Mouse (Mus musculus): ENCODE measurements around the gene Ifit1. TPM values are rescaled to one million over a fixed set of nuclear protein-coding genes. Genes with fewer than 3 reads are reported as not detected.
"Not testable (repeated sequence)": the region's sequence is repeated elsewhere in the genome, so short reads cannot be mapped to it uniquely, and the experiment has no call there.

Ifit1 gene
- total and polyA plus RNA-seq, 3 experiments: 0.05 TPM; not detected in 2

- no peaks in the 10 kb centered on the region for H3K36me3 ChIP-seq (replicated peaks)
- H3K4me3 ChIP-seq (ENCODE audit: low read depth, low read length): no peak overlapping the region
- ATAC-seq (ENCODE audit: extremely low read depth, insufficient number of reproducible peaks, low FRiP score, poor library complexity, severe bottlenecking) (no peak), DNase-seq (ENCODE audit: low spot score) (no peak)
- H3K4me1 ChIP-seq (ENCODE audit: insufficient read depth, low read depth, low read length): no peaks in the 10 kb centered on the region
- H3K9me3 ChIP-seq (replicated peaks): no peaks in the 10 kb centered on the region
- H3K27me3 ChIP-seq (ENCODE audit: insufficient read depth, low read length): peaks cover 2% of the 10 kb centered on the region; the same call in 1 of the 2 replicates
- TF ChIP-seq CTCF (IDR thresholded peaks at IDR 0.05; ENCODE audit: low read depth, low read length) (no peak), GATA1 (IDR thresholded peaks at IDR 0.05; ENCODE audit: borderline replicate concordance, low read length) (no peak), TAL1 (conservative IDR thresholded peaks at IDR 0.05; ENCODE audit: low read depth, low read length) (no peak), POLR2AphosphoS5 (IDR thresholded peaks at IDR 0.05; ENCODE audit: insufficient replicate concordance, low read depth, low read length) (no peak), GATA2 (IDR thresholded peaks at IDR 0.05; ENCODE audit: borderline replicate concordance, low read depth, low read length) (no peak)
Observed at GRCm38 (mm10) chr19:34627496-34627895, 13.2 kb upstream of the Ifit1 start.

GRCm38 (mm10) chr19:34631487-34631886 is 9.2 kb upstream of the Ifit1 start:
- H3K4me3 ChIP-seq (ENCODE audit: low read depth, low read length): no peak overlapping the region
- no peaks in the 10 kb centered on the region for H3K4me1 ChIP-seq (ENCODE audit: insufficient read depth, low read depth, low read length)
- TF ChIP-seq GATA2 (IDR thresholded peaks at IDR 0.05; ENCODE audit: borderline replicate concordance, low read depth, low read length): no peak
- TF ChIP-seq GATA1 (IDR thresholded peaks at IDR 0.05; ENCODE audit: borderline replicate concordance, low read length): no peak
- no peak for TF ChIP-seq TAL1 (conservative IDR thresholded peaks at IDR 0.05; ENCODE audit: low read depth, low read length)
- TF ChIP-seq CTCF (IDR thresholded peaks at IDR 0.05; ENCODE audit: low read depth, low read length): no peak
- TF ChIP-seq POLR2AphosphoS5 (IDR thresholded peaks at IDR 0.05; ENCODE audit: insufficient replicate concordance, low read depth, low read length): no peak
- H3K9me3 ChIP-seq (replicated peaks): no peaks in the 10 kb centered on the region
- DNase-seq (ENCODE audit: low spot score) (no peak), ATAC-seq (ENCODE audit: extremely low read depth, insufficient number of reproducible peaks, low FRiP score, poor library complexity, severe bottlenecking) (no peak)
- no peaks in the 10 kb centered on the region for H3K27me3 ChIP-seq (ENCODE audit: insufficient read depth, low read length)
- no peaks in the 10 kb centered on the region for H3K36me3 ChIP-seq (replicated peaks)

GRCm38 (mm10) chr19:34633484-34633883 is 7.2 kb upstream of the Ifit1 start:
- no peaks in the 10 kb centered on the region for H3K9me3 ChIP-seq (replicated peaks)
- TF ChIP-seq GATA2 (IDR thresholded peaks at IDR 0.05; ENCODE audit: borderline replicate concordance, low read depth, low read length) (no peak), POLR2AphosphoS5 (IDR thresholded peaks at IDR 0.05; ENCODE audit: insufficient replicate concordance, low read depth, low read length) (no peak), GATA1 (IDR thresholded peaks at IDR 0.05; ENCODE audit: borderline replicate concordance, low read length) (no peak), TAL1 (conservative IDR thresholded peaks at IDR 0.05; ENCODE audit: low read depth, low read length) (no peak), CTCF (IDR thresholded peaks at IDR 0.05; ENCODE audit: low read depth, low read length) (no peak)
- ATAC-seq (ENCODE audit: extremely low read depth, insufficient number of reproducible peaks, low FRiP score, poor library complexity, severe bottlenecking): no peak
- H3K27me3 ChIP-seq (ENCODE audit: insufficient read depth, low read length): 0 out of 2 replicates have a peak, but pooled peaks cover 2% of the 10 kb centered on the region
- no peak for DNase-seq (ENCODE audit: low spot score)
- no peaks in the 10 kb centered on the region for H3K4me1 ChIP-seq (ENCODE audit: insufficient read depth, low read depth, low read length)
- no peak overlapping the region for H3K4me3 ChIP-seq (ENCODE audit: low read depth, low read length)
- H3K36me3 ChIP-seq (replicated peaks): no peaks in the 10 kb centered on the region

- H3K9me3 ChIP-seq (replicated peaks): no peaks in the 10 kb centered on the region
- DNase-seq (ENCODE audit: low spot score): no peak
- TF ChIP-seq TAL1 (conservative IDR thresholded peaks at IDR 0.05; ENCODE audit: low read depth, low read length) (no peak), CTCF (IDR thresholded peaks at IDR 0.05; ENCODE audit: low read depth, low read length) (peak; percentile 57)
- H3K4me1 ChIP-seq (ENCODE audit: insufficient read depth, low read depth, low read length): 0 out of 2 replicates have a peak, but pooled peaks cover 5% of the 10 kb centered on the region
- H3K27me3 ChIP-seq (ENCODE audit: insufficient read depth, low read length): peaks cover 8% of the 10 kb centered on the region; the same call in 1 of the 2 replicates
- no peaks in the 10 kb centered on the region for H3K36me3 ChIP-seq (replicated peaks)
- no peak overlapping the region for H3K4me3 ChIP-seq (ENCODE audit: low read depth, low read length)
- ATAC-seq (ENCODE audit: extremely low read depth, insufficient number of reproducible peaks, low FRiP score, poor library complexity, severe bottlenecking): no peak
Observed at GRCm38 (mm10) chr19:34636933-34637557, 3.6 kb upstream of the Ifit1 start.

- ATAC-seq (ENCODE audit: extremely low read depth, insufficient number of reproducible peaks, low FRiP score, poor library complexity, severe bottlenecking): no peak
Observed at GRCm38 (mm10) chr19:34642616-34643015, 1.9 kb downstream of the Ifit1 start.

GRCm38 (mm10) chr19:34647630-34648029 is 7.0 kb downstream of the Ifit1 start:
- ATAC-seq (ENCODE audit: extremely low read depth, insufficient number of reproducible peaks, low FRiP score, poor library complexity, severe bottlenecking); H3K9me3 ChIP-seq (replicated peaks); DNase-seq (ENCODE audit: low spot score); H3K4me3 ChIP-seq (ENCODE audit: low read depth, low read length); H3K36me3 ChIP-seq (replicated peaks); H3K4me1 ChIP-seq (ENCODE audit: insufficient read depth, low read depth, low read length): not testable (repeated sequence)
- peaks cover 20% of the 10 kb centered on the region for H3K27me3 ChIP-seq (ENCODE audit: insufficient read depth, low read length)

More at GRCm38 (mm10) chr19:34642616-34643015, 1.9 kb downstream of the Ifit1 start:
- Histone ChIP-seq H3K4me3 (ENCODE audit: low read depth, low read length) (no peak overlapping the region), H3K36me3 (replicated peaks) (no peaks in the 10 kb centered on the region), H3K4me1 (ENCODE audit: insufficient read depth, low read depth, low read length) (0 out of 2 replicates have a peak, but pooled peaks cover 5% of the 10 kb centered on the region), H3K9me3 (replicated peaks) (no peaks in the 10 kb centered on the region), H3K27me3 (ENCODE audit: insufficient read depth, low read length) (peaks cover 15% of the 10 kb centered on the region)
- TF ChIP-seq GATA1 (IDR thresholded peaks at IDR 0.05; ENCODE audit: borderline replicate concordance, low read length): no peak
- no peak for TF ChIP-seq GATA2 (IDR thresholded peaks at IDR 0.05; ENCODE audit: borderline replicate concordance, low read depth, low read length)
- no peak for TF ChIP-seq POLR2AphosphoS5 (IDR thresholded peaks at IDR 0.05; ENCODE audit: insufficient replicate concordance, low read depth, low read length)
- TF ChIP-seq TAL1 (conservative IDR thresholded peaks at IDR 0.05; ENCODE audit: low read depth, low read length): no peak
- no peak for TF ChIP-seq CTCF (IDR thresholded peaks at IDR 0.05; ENCODE audit: low read depth, low read length)
- no peak for DNase-seq (ENCODE audit: low spot score)
